Mouse (Mus musculus) left cerebral cortex, adult 2 months (tissue): ENCODE data around the gene Slc41a2. TPM values are rescaled to one million over a fixed set of nuclear protein-coding genes. Genes with fewer than 3 reads are reported as not detected.

Experiments used
- DNase-seq, 2 experiments: peaks; one replicate each; pipeline ENCODE4 v3.0.0; 2021 to 2022; ENCODE audit warnings: low spot score in 2 of 2, mixed read lengths in 1 of 2; ENCODE audit errors: extremely low spot score in 1 of 2
- H3K27ac ChIP-seq: fragments of 200-600 bp; 2 replicates; pipeline ENCODE4 v1.8.1; 2022
- H3K4me3 ChIP-seq: fragments of 200-600 bp; 2 replicates; pipeline ENCODE4 v1.8.1; 2022
- CTCF ChIP-seq: fragments of 200-600 bp; IDR thresholded peaks from 2 replicates; pipeline ENCODE4 v1.8.1; 2022; ENCODE audit warnings: antibody characterized with exemption, mild to moderate bottlenecking, moderate library complexity
- intact Hi-C: fragments of 180-260 bp; cut with DNase I; formaldehyde crosslinking; loops from one replicate; pipeline ENCODE4 v1.15.1; 2025
- total RNA-seq, 2 experiments: library from RNA; stranded (reverse); gene quantifications; 2 replicates each; pipeline ENCODE4 v1.2.3; 2021

Gene Slc41a2
- total RNA-seq, 2 experiments from 2014 or later, result 26.3 to 26.8 TPM

- intact Hi-C loops, result loop anchor here (5.0 kb wide), 1 partner anchor 481 kb away; no protein-coding TSS in a partner anchor
- H3K27ac ChIP-seq, result no peak overlapping the region
- DNase-seq, result no peak
- no peak overlapping the region for H3K4me3 ChIP-seq
- no peak for TF ChIP-seq CTCF
These were observed 44.3 kb downstream of the Slc41a2 start for GRCm38 (mm10) chr10:83293352-83293751.

GRCm38 (mm10) chr10:83291731-83292130 lies 46.0 kb downstream of the Slc41a2 start:
- Histone ChIP-seq H3K27ac (no peak overlapping the region), H3K4me3 (no peak overlapping the region)
- intact Hi-C loops, result loop anchor here (5.0 kb wide), 1 partner anchor 479 kb away; no protein-coding TSS in a partner anchor
- no peak for DNase-seq
- TF ChIP-seq CTCF, result no peak

GRCm38 (mm10) chr10:83287828-83288227 lies 49.9 kb downstream of the Slc41a2 start:
- TF ChIP-seq CTCF, result peak; percentile 40
- Histone ChIP-seq H3K4me3 (no peak overlapping the region), H3K27ac (no peak overlapping the region)
- intact Hi-C loops, result loop anchor here (2.0 kb wide), 1 partner anchor 377 kb away; no protein-coding TSS in a partner anchor
- DNase-seq, result no peak

GRCm38 (mm10) chr10:83286399-83286798 lies 51.3 kb downstream of the Slc41a2 start:
- intact Hi-C loops, result loop anchor here (2.0 kb wide), 1 partner anchor 376 kb away; no protein-coding TSS in a partner anchor
- no peak for DNase-seq
- no peak for TF ChIP-seq CTCF
- Histone ChIP-seq H3K4me3 (no peak overlapping the region), H3K27ac (no peak overlapping the region)

GRCm38 (mm10) chr10:83285724-83286256 lies 51.9 kb downstream of the Slc41a2 start:
- no peak for DNase-seq
- no peak overlapping the region for H3K27ac ChIP-seq
- intact Hi-C loops, result loop anchor here (2.0 kb wide), 1 partner anchor 375 kb away; no protein-coding TSS in a partner anchor
- no peak; the same call in 1 of the 2 replicates for TF ChIP-seq CTCF
- H3K4me3 ChIP-seq, result no peak overlapping the region

DNA sequence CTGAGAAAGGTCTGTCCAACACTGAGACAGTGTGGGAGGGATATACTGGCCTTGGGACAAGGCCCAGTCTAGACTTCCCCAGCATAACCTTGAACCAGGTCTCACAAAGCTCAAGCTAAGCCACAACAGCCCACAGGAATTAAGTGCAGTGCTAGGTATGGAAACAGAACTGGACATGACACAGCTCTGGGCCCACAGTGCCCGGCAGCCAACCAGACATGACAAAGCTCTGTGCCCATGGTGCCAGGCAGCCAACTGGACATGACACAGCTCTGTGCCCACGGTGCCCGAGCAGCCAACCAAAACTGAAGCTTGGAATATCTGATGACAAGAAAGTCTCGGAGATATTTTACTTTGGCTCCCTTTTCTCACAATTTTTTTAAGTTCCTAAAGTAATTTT lies 52.8 kb downstream of the Slc41a2 start:
- no peak for DNase-seq
- intact Hi-C loops, result no loop called here
- no peak overlapping the region for H3K4me3 ChIP-seq
- no peak for TF ChIP-seq CTCF
- no peak overlapping the region for H3K27ac ChIP-seq

DNA sequence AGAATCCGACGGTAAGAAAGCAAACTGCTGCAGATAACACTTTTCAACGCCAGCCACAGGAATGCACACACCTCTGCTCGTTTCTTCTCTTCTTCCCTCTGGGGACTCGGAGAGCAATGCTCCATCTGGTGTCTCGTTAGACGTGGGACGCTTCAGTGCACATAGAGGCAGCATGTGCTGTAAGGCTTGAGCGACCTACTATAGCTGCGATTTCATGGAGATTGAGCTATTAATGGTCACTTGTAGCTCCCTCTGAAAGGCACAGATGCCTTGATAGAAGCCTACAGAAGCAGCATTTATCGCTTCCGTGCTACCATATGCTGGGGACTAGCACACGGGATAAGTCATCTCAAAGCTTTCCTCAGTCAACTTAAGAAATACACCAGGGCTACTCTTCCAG lies 71.0 kb downstream of the Slc41a2 start:
- DNase-seq, result peak; percentile 18 to 45

GRCm38 (mm10) chr10:83266241-83266640 lies 71.4 kb downstream of the Slc41a2 start:
- DNase-seq, result no peak
- intact Hi-C loops, result no loop called here
- no peak overlapping the region for H3K27ac ChIP-seq
- H3K4me3 ChIP-seq, result no peak overlapping the region
- TF ChIP-seq CTCF, result no peak

More for the DNA sequence above, 71.0 kb downstream of the Slc41a2 start:
- no peak overlapping the region for H3K27ac ChIP-seq
- no peak overlapping the region for H3K4me3 ChIP-seq
- peak; percentile 28 for TF ChIP-seq CTCF
- intact Hi-C loops, result no loop called here

GRCm38 (mm10) chr10:83264680-83265079 lies 73.0 kb downstream of the Slc41a2 start:
- Histone ChIP-seq H3K27ac (no peak overlapping the region), H3K4me3 (no peak overlapping the region)
- no peak for DNase-seq
- intact Hi-C loops, result no loop called here
- TF ChIP-seq CTCF, result no peak

DNA sequence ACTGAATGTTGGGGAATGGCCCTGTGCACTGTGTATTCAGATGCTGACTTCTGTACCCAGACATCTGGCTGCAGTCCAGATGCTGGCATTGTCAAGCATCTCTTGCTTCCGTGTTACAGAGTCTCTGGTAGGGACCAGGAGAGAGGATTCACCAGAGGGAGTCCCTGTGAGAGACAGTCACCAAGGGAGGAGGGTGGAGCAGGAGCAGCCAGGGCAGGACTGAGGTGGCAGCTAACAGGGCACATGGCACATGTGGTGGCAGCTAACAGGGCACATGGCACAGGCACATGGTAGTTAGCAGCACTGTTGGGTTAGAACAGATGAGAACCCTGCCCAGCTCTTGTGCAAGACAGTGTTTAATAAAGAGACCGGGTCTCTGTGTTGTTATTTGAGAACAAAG lies 73.6 kb downstream of the Slc41a2 start:
- intact Hi-C loops, result no loop called here
- no peak for TF ChIP-seq CTCF
- no peak for DNase-seq

DNA sequence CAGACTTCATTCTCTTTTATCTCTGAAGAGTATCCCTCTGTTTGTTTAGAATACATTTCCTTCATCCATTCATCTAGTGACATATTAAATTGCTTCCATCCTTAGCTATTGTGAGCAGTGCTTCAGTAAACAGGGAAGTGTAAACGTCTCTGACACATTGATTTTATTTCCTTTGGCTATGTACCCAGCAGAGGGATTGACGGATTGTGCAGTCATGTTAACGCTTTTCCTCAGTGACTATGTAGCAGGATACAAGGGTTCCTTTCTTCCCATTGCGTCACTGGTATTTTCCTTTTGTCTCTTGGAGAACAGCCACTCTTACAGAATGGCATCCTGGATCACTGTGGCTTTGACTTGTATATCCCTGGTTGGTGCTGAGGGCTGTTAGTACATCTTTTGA lies 76.4 kb downstream of the Slc41a2 start:
- intact Hi-C loops, result no loop called here
- no peak overlapping the region for H3K4me3 ChIP-seq
- no peak for TF ChIP-seq CTCF
- H3K27ac ChIP-seq, result no peak overlapping the region
- no peak for DNase-seq

More for the DNA sequence above, 73.6 kb downstream of the Slc41a2 start:
- no peak overlapping the region for H3K4me3 ChIP-seq
- H3K27ac ChIP-seq, result no peak overlapping the region

DNA sequence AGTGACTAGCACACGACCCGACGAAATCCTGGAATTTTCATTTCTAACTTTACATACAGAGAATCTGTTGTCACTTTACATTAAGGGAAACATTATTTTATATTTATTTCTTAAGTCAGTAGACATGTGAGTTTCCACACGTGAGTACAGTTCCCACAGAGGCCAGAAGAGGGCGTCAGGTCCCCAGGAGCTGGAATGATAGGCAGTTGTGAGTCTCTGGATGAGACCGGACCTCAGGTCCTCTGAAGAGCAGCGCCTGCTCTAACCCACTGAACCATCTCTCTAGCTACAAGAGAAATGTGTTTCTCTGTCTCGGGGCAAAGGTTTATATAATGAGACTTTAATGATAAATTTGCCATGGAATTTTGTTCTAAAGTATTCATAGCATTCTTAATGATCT lies 86.3 kb downstream of the Slc41a2 start:
- DNase-seq, result no peak
- peak; percentile 37 for TF ChIP-seq CTCF
- H3K27ac ChIP-seq, result no peak overlapping the region
- H3K4me3 ChIP-seq, result no peak overlapping the region
- intact Hi-C loops, result no loop called here

DNA sequence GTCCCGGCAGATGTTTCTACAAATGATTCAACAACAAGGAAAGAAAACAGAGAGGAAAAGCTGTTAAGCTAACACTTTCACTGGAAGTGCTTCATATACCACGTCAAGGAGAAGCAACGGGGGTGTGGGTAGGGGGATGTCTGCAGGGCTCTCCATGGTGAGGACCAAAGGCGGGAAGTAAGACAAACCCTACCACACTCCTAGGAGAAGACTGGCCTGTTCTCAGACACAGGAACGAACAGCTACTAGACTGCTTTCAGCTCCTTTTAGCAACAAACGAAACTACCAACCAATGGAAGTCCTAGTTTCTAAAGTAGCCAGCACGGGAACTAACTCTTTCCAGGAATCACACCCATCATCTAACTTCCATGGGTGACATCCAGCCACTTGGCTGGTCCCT lies 89.6 kb downstream of the Slc41a2 start:
- no peak for DNase-seq
- intact Hi-C loops, result no loop called here
- TF ChIP-seq CTCF, result no peak
- Histone ChIP-seq H3K4me3 (no peak overlapping the region), H3K27ac (no peak overlapping the region)
